Mouse (Mus musculus): ENCODE measurements at regions not wholly inside any gene's neighbourhood (a gene's known extent, or its start where the extent isn't known, plus 50 kb on each side); places are given as distances from the start of the nearest gene placed in this dataset.

- no peak for DNase-seq
Measured at GRCm38 (mm10) chr11:111735446-111735845, 669.5 kb downstream of the Kcnj2 start.

- DNase-seq = peak; percentile 3
Measured at GRCm38 (mm10) chr11:111735961-111736360, 670.0 kb downstream of the Kcnj2 start.

GRCm38 (mm10) chr11:111743356-111743755 lies 677.4 kb downstream of the Kcnj2 start:
- DNase-seq = no peak

- no peak for DNase-seq
Measured at GRCm38 (mm10) chr11:111747262-111747946, 681.4 kb downstream of the Kcnj2 start.

- no peak for DNase-seq
Measured at GRCm38 (mm10) chr11:111747947-111748322, 682.0 kb downstream of the Kcnj2 start.

GRCm38 (mm10) chr11:111748496-111748895 lies 682.5 kb downstream of the Kcnj2 start:
- no peak for DNase-seq

- DNase-seq = no peak
Measured at GRCm38 (mm10) chr11:111754735-111755134, 688.8 kb downstream of the Kcnj2 start.

GRCm38 (mm10) chr11:111763081-111763480 lies 697.1 kb downstream of the Kcnj2 start:
- DNase-seq = no peak

- DNase-seq = no peak
Measured at GRCm38 (mm10) chr11:111766371-111767011, 700.5 kb downstream of the Kcnj2 start.

- DNase-seq = no peak
Measured at GRCm38 (mm10) chr11:111767012-111767392, 701.0 kb downstream of the Kcnj2 start.

GRCm38 (mm10) chr11:111774108-111774679 lies 708.2 kb downstream of the Kcnj2 start:
- DNase-seq = no peak

GRCm38 (mm10) chr11:111781321-111781720 lies 715.4 kb downstream of the Kcnj2 start:
- DNase-seq = peak; percentile 29

- DNase-seq = peak; percentile 1
Measured at GRCm38 (mm10) chr11:111791267-111791926, 725.4 kb downstream of the Kcnj2 start.

- no peak for DNase-seq
Measured at GRCm38 (mm10) chr11:111801033-111801432, 735.1 kb downstream of the Kcnj2 start.

- DNase-seq = no peak
Measured at GRCm38 (mm10) chr11:111816176-111816775, 750.3 kb downstream of the Kcnj2 start.

- no peak for DNase-seq
Measured at GRCm38 (mm10) chr11:111818124-111818523, 752.2 kb downstream of the Kcnj2 start.

GRCm38 (mm10) chr11:111820356-111820755 lies 754.4 kb downstream of the Kcnj2 start:
- no peak for DNase-seq

- DNase-seq = no peak
Measured at GRCm38 (mm10) chr11:111828455-111828854, 762.5 kb downstream of the Kcnj2 start.

GRCm38 (mm10) chr11:111838996-111839395 lies 773.0 kb downstream of the Kcnj2 start:
- no peak for DNase-seq

GRCm38 (mm10) chr11:111843728-111844258 lies 777.8 kb downstream of the Kcnj2 start:
- no peak for DNase-seq

- no peak for DNase-seq
Measured at GRCm38 (mm10) chr11:111844382-111845027, 778.5 kb downstream of the Kcnj2 start.

GRCm38 (mm10) chr11:111857288-111857687 lies 791.3 kb downstream of the Kcnj2 start:
- DNase-seq = no peak
